Mouse (Mus musculus) heart, embryonic 13.5 days (tissue): ENCODE measurements around the gene Otos. TPM values are rescaled to one million over a fixed set of nuclear protein-coding genes. Genes with fewer than 3 reads are reported as not detected.

Experiments used
- ATAC-seq: fragments of 200-750 bp; cut with Nextera tagmentation; 2 replicates; pipeline ENCODE4 v1.8.0; 2017; ENCODE audit warnings: moderate TSS enrichment; ENCODE audit not compliant: insufficient number of reproducible peaks, low FRiP score, low TSS enrichment; ENCODE audit errors: extremely low read depth
- H3K27ac ChIP-seq: fragments of 300-500 bp; sonication (generic); replicated peaks from 2 replicates; pipeline ENCODE4 v1.5.1; 2015; ENCODE audit warnings: moderate library complexity, mild to moderate bottlenecking, inconsistent platforms
- H3K27me3 ChIP-seq: fragments of 300-500 bp; sonication (generic); replicated peaks from 2 replicates; pipeline ENCODE4 v1.6.1; 2015; ENCODE audit warnings: mild to moderate bottlenecking, inconsistent platforms
- H3K36me3 ChIP-seq: fragments of 300-500 bp; sonication (generic); 2 replicates; pipeline ENCODE4 v1.6.1; 2015; ENCODE audit warnings: mild to moderate bottlenecking, inconsistent platforms
- H3K4me1 ChIP-seq: fragments of 300-500 bp; sonication (generic); 2 replicates; pipeline ENCODE4 v1.6.1; 2015; ENCODE audit warnings: inconsistent platforms
- H3K4me2 ChIP-seq: fragments of 300-500 bp; sonication (generic); 2 replicates; pipeline ENCODE4 v1.6.1; 2015; ENCODE audit warnings: inconsistent platforms, mild to moderate bottlenecking, moderate library complexity
- H3K4me3 ChIP-seq: fragments of 300-500 bp; sonication (generic); 2 replicates; pipeline ENCODE4 v1.5.1; 2015; ENCODE audit warnings: moderate library complexity, mild to moderate bottlenecking, inconsistent platforms
- H3K9ac ChIP-seq: fragments of 300-500 bp; sonication (generic); 2 replicates; pipeline ENCODE4 v1.6.1; 2015; ENCODE audit warnings: inconsistent platforms, mild to moderate bottlenecking, moderate library complexity
- H3K9me3 ChIP-seq: fragments of 300-500 bp; sonication (generic); 2 replicates; pipeline ENCODE4 v1.6.1; 2016; ENCODE audit warnings: inconsistent platforms
- WGBS: fragments of 180-500 bp; shearing (Covaris S2); methylation state at CpG from one replicate; pipeline ENCODE4 v1.1.7; 2015; ENCODE audit warnings: mixed read lengths; 5-methylcytosine and 5-hydroxymethylcytosine counted together
- polyA plus RNA-seq: library from polyadenylated mRNA; unstranded; fragments of >200 nt; fragmentation: Nextera tagmentation; extraction: Ambion mirVana; gene quantifications from 2 replicates; pipeline ENCODE4 v1.2.1, GENCODE M21; 2015

Gene Otos
- polyA plus RNA-seq, 1 experiment from 2014 or later = not detected

DNA sequence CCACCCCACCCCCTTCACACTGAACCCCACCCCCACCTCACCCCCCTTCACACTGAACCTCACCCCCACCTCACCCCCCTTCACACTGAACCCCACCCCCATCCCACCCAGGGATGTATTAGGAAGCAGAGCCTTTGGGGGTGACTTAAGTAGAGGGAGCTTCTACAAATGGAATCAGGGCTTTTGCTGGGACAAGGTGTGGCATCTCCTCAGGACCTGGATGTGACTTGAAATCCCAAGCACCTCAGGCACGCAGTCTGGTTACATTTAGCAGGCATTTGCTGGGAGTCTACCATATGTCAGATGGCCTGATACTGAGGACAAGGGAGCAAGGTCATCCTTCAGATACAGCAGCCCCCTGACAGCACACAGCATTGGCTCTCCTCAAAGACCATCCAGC is 14.1 kb downstream of the Otos start:
- WGBS = 43% methylated on average over 1 of the region's 1 CpGs
- Histone ChIP-seq H3K4me1 (0 out of 2 replicates have a peak, but pooled peaks cover 3% of the 10 kb centered on the region), H3K4me2 (no peak overlapping the region), H3K36me3 (peaks cover 38% of the 10 kb centered on the region), H3K27ac (no peak overlapping the region), H3K9me3 (no peaks in the 10 kb centered on the region), H3K9ac (no peak overlapping the region), H3K27me3 (0 out of 2 replicates have a peak, but pooled peaks cover 16% of the 10 kb centered on the region), H3K4me3 (no peak overlapping the region)
- ATAC-seq = no peak

GRCm38 (mm10) chr1:92633726-92634125 is 14.9 kb downstream of the Otos start:
- 81% methylated on average over 8 of the region's 8 CpGs for WGBS
- Histone ChIP-seq H3K27ac (no peak overlapping the region), H3K27me3 (0 out of 2 replicates have a peak, but pooled peaks cover 16% of the 10 kb centered on the region), H3K36me3 (peaks cover 29% of the 10 kb centered on the region), H3K9ac (no peak overlapping the region), H3K4me3 (no peak overlapping the region), H3K9me3 (no peaks in the 10 kb centered on the region), H3K4me2 (no peak overlapping the region), H3K4me1 (0 out of 2 replicates have a peak, but pooled peaks cover 3% of the 10 kb centered on the region)
- no peak for ATAC-seq

GRCm38 (mm10) chr1:92632948-92633347 is 15.7 kb downstream of the Otos start:
- Histone ChIP-seq H3K4me3 (no peak overlapping the region), H3K4me2 (no peak overlapping the region), H3K27ac (no peak overlapping the region), H3K9me3 (no peaks in the 10 kb centered on the region), H3K4me1 (0 out of 2 replicates have a peak, but pooled peaks cover 3% of the 10 kb centered on the region), H3K27me3 (0 out of 2 replicates have a peak, but pooled peaks cover 16% of the 10 kb centered on the region), H3K9ac (no peak overlapping the region), H3K36me3 (peaks cover 21% of the 10 kb centered on the region)
- ATAC-seq = no peak
- WGBS = 62% methylated on average over 6 of the region's 6 CpGs

- Histone ChIP-seq H3K4me3 (no peak overlapping the region), H3K4me2 (no peak overlapping the region), H3K27ac (no peak overlapping the region), H3K9me3 (no peaks in the 10 kb centered on the region), H3K36me3 (peaks cover 14% of the 10 kb centered on the region), H3K4me1 (0 out of 2 replicates have a peak, but pooled peaks cover 3% of the 10 kb centered on the region), H3K27me3 (0 out of 2 replicates have a peak, but pooled peaks cover 16% of the 10 kb centered on the region), H3K9ac (no peak overlapping the region)
- 67% methylated on average over 5 of the region's 5 CpGs for WGBS
- no peak for ATAC-seq
Measured at GRCm38 (mm10) chr1:92632196-92632595, 16.4 kb downstream of the Otos start.

DNA sequence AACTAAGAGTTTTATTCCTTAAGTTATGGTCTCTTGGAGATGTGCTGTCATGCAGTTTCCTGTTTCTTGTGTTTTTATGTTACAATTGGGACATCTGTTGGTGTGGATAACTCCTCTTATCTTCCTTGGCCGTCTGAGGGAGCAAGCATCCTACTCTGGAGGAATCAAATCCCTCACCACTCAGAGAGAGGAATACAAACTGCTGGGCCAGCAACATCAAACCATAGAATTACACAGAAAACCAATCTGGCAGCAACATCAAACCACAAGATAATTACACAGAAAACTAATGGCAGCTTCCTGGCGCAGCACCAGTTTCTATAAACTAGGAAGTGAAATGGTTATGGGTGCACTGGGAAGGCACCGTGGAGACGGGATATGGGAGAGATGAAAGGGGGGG is 20.4 kb downstream of the Otos start:
- H3K27ac ChIP-seq = no peak overlapping the region
- H3K27me3 ChIP-seq = 0 out of 2 replicates have a peak, but pooled peaks cover 20% of the 10 kb centered on the region
- H3K4me3 ChIP-seq = no peak overlapping the region
- WGBS = 65% methylated on average over 4 of the region's 4 CpGs
- H3K4me1 ChIP-seq = no peaks in the 10 kb centered on the region
- ATAC-seq = no peak
- H3K36me3 ChIP-seq = no peaks in the 10 kb centered on the region
- no peak overlapping the region for H3K4me2 ChIP-seq
- no peak overlapping the region for H3K9ac ChIP-seq
- no peaks in the 10 kb centered on the region for H3K9me3 ChIP-seq

GRCm38 (mm10) chr1:92618360-92618759 is 30.3 kb downstream of the Otos start:
- no peaks in the 10 kb centered on the region for H3K4me1 ChIP-seq
- H3K9ac ChIP-seq = no peak overlapping the region
- H3K4me3 ChIP-seq = no peak overlapping the region
- WGBS = 45% methylated on average over 4 of the region's 4 CpGs
- peaks cover 32% of the 10 kb centered on the region for H3K27me3 ChIP-seq
- H3K36me3 ChIP-seq = no peaks in the 10 kb centered on the region
- ATAC-seq = no peak
- no peaks in the 10 kb centered on the region for H3K9me3 ChIP-seq
- H3K4me2 ChIP-seq = no peak overlapping the region
- no peak overlapping the region for H3K27ac ChIP-seq

DNA sequence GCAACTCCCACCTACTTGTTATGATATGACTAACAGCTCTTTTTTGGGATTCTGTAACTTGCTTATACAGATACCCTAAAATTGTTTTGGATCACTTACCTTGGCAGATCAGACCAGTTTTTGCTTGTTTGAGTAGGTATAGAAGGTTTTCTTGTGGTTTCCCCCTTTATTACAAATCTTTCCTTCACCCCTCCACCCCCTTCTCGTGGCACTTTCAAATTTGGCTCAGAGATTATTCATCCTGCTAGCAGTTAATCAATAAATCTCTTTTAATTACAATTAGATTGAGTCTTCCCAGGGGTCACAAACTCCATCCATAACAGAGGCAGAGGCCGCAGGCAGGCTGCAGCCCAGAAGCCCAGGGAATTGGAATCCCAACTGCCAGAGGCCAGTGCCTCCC is 31.2 kb downstream of the Otos start, which contains the start of gene Olfr12:
TSS of gene Olfr12 (plus strand) at position 301 of the 400 bp plus-strand sequence.
- 70% methylated on average over 2 of the region's 2 CpGs for WGBS
- H3K9me3 ChIP-seq = no peaks in the 10 kb centered on the region
- H3K9ac ChIP-seq = no peak within 1 kb of the TSS
- no peak within 1 kb of the TSS for H3K4me2 ChIP-seq
- H3K36me3 ChIP-seq = no peaks in the 10 kb centered on the region
- H3K4me3 ChIP-seq = no peak within 1 kb of the TSS
- peaks cover 36% of the 10 kb centered on the region for H3K27me3 ChIP-seq
- no peak within 1 kb of the TSS for H3K27ac ChIP-seq
- ATAC-seq = no peak
- no peaks in the 10 kb centered on the region for H3K4me1 ChIP-seq

DNA sequence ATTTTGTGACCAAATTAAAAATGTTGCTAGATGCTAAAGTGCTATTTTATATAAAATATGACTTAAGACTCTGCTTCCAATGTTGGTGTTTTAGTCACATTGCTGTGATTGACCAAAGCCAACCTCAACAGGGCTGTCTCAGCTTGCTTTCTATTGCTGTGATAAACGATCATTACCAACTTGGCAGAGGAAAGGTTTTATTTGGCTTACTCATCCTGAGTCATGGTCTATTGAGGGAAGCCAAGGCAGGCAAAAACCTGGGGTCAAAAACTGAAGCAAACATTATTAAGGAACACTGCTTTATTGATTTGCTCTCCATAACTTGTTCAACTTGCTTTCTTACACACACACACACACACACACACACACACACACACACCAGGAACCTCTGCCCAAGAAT is 32.6 kb downstream of the Otos start:
- H3K27ac ChIP-seq = no peak overlapping the region
- H3K4me3 ChIP-seq = no peak overlapping the region
- no peak for ATAC-seq
- peaks cover 45% of the 10 kb centered on the region for H3K27me3 ChIP-seq
- no peaks in the 10 kb centered on the region for H3K9me3 ChIP-seq
- WGBS = 59% methylated on average over 1 of the region's 1 CpGs
- no peak overlapping the region for H3K4me2 ChIP-seq
- H3K9ac ChIP-seq = no peak overlapping the region
- H3K4me1 ChIP-seq = no peaks in the 10 kb centered on the region
- H3K36me3 ChIP-seq = no peaks in the 10 kb centered on the region

- WGBS = 8% methylated on average over 1 of the region's 1 CpGs
- no peak for ATAC-seq
Measured at GRCm38 (mm10) chr1:92614516-92614915, 34.1 kb downstream of the Otos start.

DNA sequence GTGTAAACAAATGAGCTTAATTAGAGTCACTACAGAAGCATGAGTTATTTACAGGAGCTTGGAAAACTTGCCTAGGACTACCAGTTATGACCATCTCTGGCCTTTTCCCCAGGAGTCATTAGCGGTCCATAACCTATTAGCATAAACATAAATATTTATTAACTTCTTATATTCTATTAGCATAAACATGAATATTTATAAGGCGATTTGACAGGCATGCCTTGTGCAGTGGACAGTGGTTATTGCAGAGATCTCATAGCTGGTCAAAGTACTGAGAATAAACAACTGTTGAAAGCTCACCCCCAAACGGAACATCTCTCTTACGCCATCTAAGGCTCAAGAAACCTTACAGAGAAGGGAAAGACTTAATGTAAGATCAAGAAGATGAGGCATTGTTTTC is 35.5 kb downstream of the Otos start:
- Histone ChIP-seq H3K4me1 (no peaks in the 10 kb centered on the region), H3K9me3 (no peaks in the 10 kb centered on the region), H3K27ac (no peak overlapping the region), H3K27me3 (peaks cover 33% of the 10 kb centered on the region), H3K9ac (no peak overlapping the region), H3K36me3 (no peaks in the 10 kb centered on the region), H3K4me3 (no peak overlapping the region), H3K4me2 (no peak overlapping the region)
- ATAC-seq = no peak
- WGBS = 45% methylated on average over 4 of the region's 4 CpGs

More at GRCm38 (mm10) chr1:92614516-92614915, 34.1 kb downstream of the Otos start:
- no peak overlapping the region for H3K9ac ChIP-seq
- no peaks in the 10 kb centered on the region for H3K36me3 ChIP-seq
- no peak overlapping the region for H3K4me2 ChIP-seq
- H3K9me3 ChIP-seq = no peaks in the 10 kb centered on the region
- H3K27me3 ChIP-seq = peaks cover 42% of the 10 kb centered on the region
- no peak overlapping the region for H3K4me3 ChIP-seq
- H3K27ac ChIP-seq = no peak overlapping the region
- H3K4me1 ChIP-seq = no peaks in the 10 kb centered on the region

DNA sequence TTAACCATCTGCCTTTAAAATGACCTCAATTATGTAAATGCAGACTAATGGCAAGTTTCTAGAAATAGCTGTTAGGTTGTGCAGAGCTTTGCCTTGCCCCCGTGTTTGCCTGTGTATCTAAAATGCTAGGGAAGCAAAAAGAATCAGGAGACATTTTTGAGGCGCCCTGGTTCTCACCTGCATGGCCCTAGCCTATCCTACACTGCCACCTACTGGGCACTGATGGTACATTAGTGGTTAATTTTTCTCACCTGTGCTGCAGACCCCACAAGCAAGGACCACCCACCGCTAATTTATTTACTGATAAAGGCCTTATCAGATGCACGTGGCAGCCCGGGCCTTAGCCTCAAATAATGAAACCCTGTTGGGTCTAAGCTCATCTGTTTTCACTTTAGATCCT is 37.6 kb downstream of the Otos start:
- Histone ChIP-seq H3K4me1 (no peaks in the 10 kb centered on the region), H3K27me3 (peaks cover 22% of the 10 kb centered on the region; the same call in 1 of the 2 replicates), H3K9ac (no peak overlapping the region), H3K4me3 (no peak overlapping the region), H3K9me3 (no peaks in the 10 kb centered on the region), H3K27ac (no peak overlapping the region), H3K4me2 (no peak overlapping the region), H3K36me3 (no peaks in the 10 kb centered on the region)
- no peak for ATAC-seq
- WGBS = 6% methylated on average over 5 of the region's 5 CpGs

DNA sequence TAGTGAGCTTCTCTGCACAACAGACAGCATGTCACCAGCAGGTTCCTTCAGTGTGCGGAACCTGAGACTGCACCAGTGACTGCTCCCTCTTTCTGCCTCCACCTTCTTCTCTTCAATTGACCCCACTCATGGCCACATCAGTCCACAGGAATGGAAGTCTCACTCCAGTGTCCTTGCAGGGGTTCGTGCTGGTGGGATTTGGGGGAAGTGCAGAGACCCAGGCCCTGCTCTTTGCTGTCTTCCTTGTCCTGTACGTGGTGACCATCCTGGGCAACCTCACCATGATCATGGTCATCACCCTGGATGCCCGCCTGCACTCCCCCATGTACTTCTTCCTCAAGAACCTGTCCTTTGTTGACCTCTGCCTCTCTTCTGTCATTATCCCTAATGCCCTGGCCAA is 40.9 kb downstream of the Otos start:
- Histone ChIP-seq H3K9ac (no peak overlapping the region), H3K4me1 (no peaks in the 10 kb centered on the region), H3K9me3 (no peaks in the 10 kb centered on the region), H3K4me2 (no peak overlapping the region), H3K27ac (no peak overlapping the region), H3K27me3 (peaks cover 26% of the 10 kb centered on the region), H3K36me3 (no peaks in the 10 kb centered on the region), H3K4me3 (no peak overlapping the region)
- no peak for ATAC-seq
- 64% methylated on average over 4 of the region's 4 CpGs for WGBS
